Mouse (Mus musculus): ENCODE results near the gene Ppp1r13l. TPM values are rescaled to one million over a fixed set of nuclear protein-coding genes. Genes with fewer than 3 reads are reported as not detected.

Gene Ppp1r13l
- polyA plus RNA-seq, 1 experiment = 21.5 TPM

- Histone ChIP-seq H3K9me3 (no peaks in the 10 kb centered on the region), H3K36me3 (replicated peaks; ENCODE audit: low read length) (no peaks in the 10 kb centered on the region), H3K27me3 (replicated peaks) (peaks cover 56% of the 10 kb centered on the region), H3K4me3 (replicated peaks) (peak overlapping the region; percentile 92), H3K4me1 (peaks cover 85% of the 10 kb centered on the region)
- no peak for TF ChIP-seq GATA1 (IDR thresholded peaks at IDR 0.05; ENCODE audit: borderline replicate concordance, low read length)
- no peak for TF ChIP-seq FLI1 (IDR thresholded peaks at IDR 0.05; ENCODE audit: low read length)
Measured at GRCm38 (mm10) chr7:19320637-19321036, 38.9 kb upstream of the Ppp1r13l start.

- Histone ChIP-seq H3K27me3 (replicated peaks) (peaks cover 49% of the 10 kb centered on the region), H3K9me3 (no peaks in the 10 kb centered on the region), H3K36me3 (replicated peaks; ENCODE audit: low read length) (no peaks in the 10 kb centered on the region), H3K4me3 (replicated peaks) (peak overlapping the region; percentile 54), H3K4me1 (peaks cover 85% of the 10 kb centered on the region)
- no peak for TF ChIP-seq GATA1 (IDR thresholded peaks at IDR 0.05; ENCODE audit: borderline replicate concordance, low read length)
- TF ChIP-seq FLI1 (IDR thresholded peaks at IDR 0.05; ENCODE audit: low read length) = no peak
Measured at GRCm38 (mm10) chr7:19321464-19321863, 38.1 kb upstream of the Ppp1r13l start.

- TF ChIP-seq FLI1 (IDR thresholded peaks at IDR 0.05; ENCODE audit: low read length) = no peak
- TF ChIP-seq GATA1 (IDR thresholded peaks at IDR 0.05; ENCODE audit: borderline replicate concordance, low read length) = no peak
- Histone ChIP-seq H3K36me3 (replicated peaks; ENCODE audit: low read length) (no peaks in the 10 kb centered on the region), H3K4me3 (replicated peaks) (no peak overlapping the region), H3K27me3 (replicated peaks) (peaks cover 40% of the 10 kb centered on the region), H3K4me1 (peaks cover 85% of the 10 kb centered on the region), H3K9me3 (no peaks in the 10 kb centered on the region)
Measured at GRCm38 (mm10) chr7:19322489-19322888, 37.1 kb upstream of the Ppp1r13l start.

- peaks cover 6% of the 10 kb centered on the region; the same call in 1 of the 2 replicates for H3K9me3 ChIP-seq
- peak overlapping the region; percentile 46 for H3K4me3 ChIP-seq (replicated peaks)
- TF ChIP-seq GATA1 (IDR thresholded peaks at IDR 0.05; ENCODE audit: borderline replicate concordance, low read length) = no peak
- TF ChIP-seq FLI1 (IDR thresholded peaks at IDR 0.05; ENCODE audit: low read length) = no peak
- H3K36me3 ChIP-seq (replicated peaks; ENCODE audit: low read length) = no peaks in the 10 kb centered on the region
- H3K27me3 ChIP-seq (replicated peaks) = peaks cover 27% of the 10 kb centered on the region
- peaks cover 81% of the 10 kb centered on the region for H3K4me1 ChIP-seq
Measured at GRCm38 (mm10) chr7:19324221-19324620, 35.3 kb upstream of the Ppp1r13l start.

GRCm38 (mm10) chr7:19325262-19326199, 34.0 kb upstream of the Ppp1r13l start:
- no peak for TF ChIP-seq FLI1 (IDR thresholded peaks at IDR 0.05; ENCODE audit: low read length)
- no peak for TF ChIP-seq GATA1 (IDR thresholded peaks at IDR 0.05; ENCODE audit: borderline replicate concordance, low read length)
- H3K9me3 ChIP-seq = peaks cover 6% of the 10 kb centered on the region; the same call in 1 of the 2 replicates
- H3K4me3 ChIP-seq (replicated peaks) = peak overlapping the region; percentile 9
- H3K4me1 ChIP-seq = peaks cover 82% of the 10 kb centered on the region
- peaks cover 21% of the 10 kb centered on the region for H3K27me3 ChIP-seq (replicated peaks)
- H3K36me3 ChIP-seq (replicated peaks; ENCODE audit: low read length) = no peaks in the 10 kb centered on the region

- Histone ChIP-seq H3K4me3 (replicated peaks) (peak overlapping the region; percentile 90), H3K27me3 (replicated peaks) (peaks cover 21% of the 10 kb centered on the region), H3K36me3 (replicated peaks; ENCODE audit: low read length) (no peaks in the 10 kb centered on the region), H3K4me1 (peaks cover 81% of the 10 kb centered on the region), H3K9me3 (peaks cover 6% of the 10 kb centered on the region; the same call in 1 of the 2 replicates)
- TF ChIP-seq FLI1 (IDR thresholded peaks at IDR 0.05; ENCODE audit: low read length) (no peak), GATA1 (IDR thresholded peaks at IDR 0.05; ENCODE audit: borderline replicate concordance, low read length) (no peak)
Measured at GRCm38 (mm10) chr7:19326359-19326758, 33.2 kb upstream of the Ppp1r13l start.

GRCm38 (mm10) chr7:19327128-19327527, 32.4 kb upstream of the Ppp1r13l start:
- no peak for TF ChIP-seq FLI1 (IDR thresholded peaks at IDR 0.05; ENCODE audit: low read length)
- no peak for TF ChIP-seq GATA1 (IDR thresholded peaks at IDR 0.05; ENCODE audit: borderline replicate concordance, low read length)
- Histone ChIP-seq H3K9me3 (peaks cover 6% of the 10 kb centered on the region; the same call in 1 of the 2 replicates), H3K4me3 (replicated peaks) (peak overlapping the region; percentile 90), H3K36me3 (replicated peaks; ENCODE audit: low read length) (no peaks in the 10 kb centered on the region), H3K27me3 (replicated peaks) (peaks cover 21% of the 10 kb centered on the region), H3K4me1 (peaks cover 81% of the 10 kb centered on the region)

- Histone ChIP-seq H3K4me1 (peaks cover 82% of the 10 kb centered on the region), H3K4me3 (replicated peaks) (peak overlapping the region; percentile 90), H3K36me3 (replicated peaks; ENCODE audit: low read length) (no peaks in the 10 kb centered on the region), H3K27me3 (replicated peaks) (peaks cover 17% of the 10 kb centered on the region), H3K9me3 (peaks cover 6% of the 10 kb centered on the region; the same call in 1 of the 2 replicates)
- TF ChIP-seq GATA1 (IDR thresholded peaks at IDR 0.05; ENCODE audit: borderline replicate concordance, low read length) = no peak
- TF ChIP-seq FLI1 (IDR thresholded peaks at IDR 0.05; ENCODE audit: low read length) = no peak
Measured at GRCm38 (mm10) chr7:19327782-19328181, 31.8 kb upstream of the Ppp1r13l start.

- no peaks in the 10 kb centered on the region for H3K36me3 ChIP-seq (replicated peaks; ENCODE audit: low read length)
- peaks cover 17% of the 10 kb centered on the region for H3K27me3 ChIP-seq (replicated peaks)
- H3K4me1 ChIP-seq = peaks cover 83% of the 10 kb centered on the region
- H3K9me3 ChIP-seq = peaks cover 6% of the 10 kb centered on the region; the same call in 1 of the 2 replicates
- H3K4me3 ChIP-seq (replicated peaks) = no peak overlapping the region
- TF ChIP-seq FLI1 (IDR thresholded peaks at IDR 0.05; ENCODE audit: low read length) = no peak
- no peak for TF ChIP-seq GATA1 (IDR thresholded peaks at IDR 0.05; ENCODE audit: borderline replicate concordance, low read length)
Measured at GRCm38 (mm10) chr7:19328425-19328824, 31.1 kb upstream of the Ppp1r13l start.

- no peak for TF ChIP-seq FLI1 (IDR thresholded peaks at IDR 0.05; ENCODE audit: low read length)
- no peak for TF ChIP-seq GATA1 (IDR thresholded peaks at IDR 0.05; ENCODE audit: borderline replicate concordance, low read length)
- Histone ChIP-seq H3K36me3 (replicated peaks; ENCODE audit: low read length) (peaks cover 8% of the 10 kb centered on the region), H3K27me3 (replicated peaks) (no peaks in the 10 kb centered on the region), H3K4me3 (replicated peaks) (peak overlapping the region; percentile 72), H3K9me3 (peaks cover 6% of the 10 kb centered on the region; the same call in 1 of the 2 replicates), H3K4me1 (peaks cover 88% of the 10 kb centered on the region)
Measured at GRCm38 (mm10) chr7:19331910-19332309, 27.6 kb upstream of the Ppp1r13l start.

Measured in megakaryocyte, embryonic 14.5 days (primary cell).